Comparison of ENCODE assay signal across 11 mouse cellular contexts in genomic region chr10:70686505-70686904, GRCm38 (mm10). TPM values are rescaled to one million over a fixed set of nuclear protein-coding genes. Genes with fewer than 3 reads are reported as not detected.
DNase-seq lines count a peak whose midpoint lies in the region; ATAC-seq lines count a peak whose summit lies in the region.
"Had no signal": no experiment of that assay in that cellular context is flagged by ENCODE, and none has a peak within 500 bp of the region (broad histone marks: within the 10 kb centered on the region; RNA-seq: fewer than 3 reads in every experiment).

No protein-coding gene starts in this region.

- peak; percentile 83 for DNase-seq in kidney, adult 9 months
- no peak for DNase-seq in kidney, postnatal 4 days
- peak; percentile 35 for DNase-seq in left cerebral cortex, adult 11 months (ENCODE audit: low spot score)
- peak; percentile 79 to 85 for DNase-seq in right cerebral cortex, postnatal 10 days (ENCODE audit: low spot score in 2 of 2)
- no peak for DNase-seq in lung, postnatal 10 days
- DNase-seq in testis, postnatal 14 days (ENCODE audit: low spot score) = no peak

- H3K9me3 ChIP-seq in forebrain, embryonic 15.5 days = no peaks in the 10 kb centered on the region
- H3K9me3 ChIP-seq: heart, embryonic 15.5 days had no signal

- 4% methylated on average over 3 of the region's 3 CpGs for WGBS in forebrain, embryonic 15.5 days

- H3K4me3 ChIP-seq in forebrain, embryonic 15.5 days = no peak overlapping the region
- H3K4me3 ChIP-seq: heart, embryonic 15.5 days had no signal

- no peak overlapping the region for H3K9ac ChIP-seq in forebrain, embryonic 15.5 days (replicated peaks)
- H3K9ac ChIP-seq: heart, embryonic 15.5 days had no signal

- H3K27ac ChIP-seq in forebrain, embryonic 15.5 days (replicated peaks) = peak overlapping the region; percentile 56
- H3K27ac ChIP-seq: heart, embryonic 15.5 days had no signal

- no peak overlapping the region for H3K4me2 ChIP-seq in forebrain, embryonic 15.5 days (replicated peaks)
- H3K4me2 ChIP-seq: heart, embryonic 15.5 days; liver, embryonic 11.5 days had no signal

- ATAC-seq in forebrain, embryonic 15.5 days (replicated peaks) = peak; percentile 83
- ATAC-seq in monocyte, adult 5-6 weeks (replicated peaks; ENCODE audit: insufficient number of reproducible peaks, low FRiP score, low TSS enrichment, poor library complexity, severe bottlenecking) = no peak

- no peaks in the 10 kb centered on the region for H3K27me3 ChIP-seq in forebrain, embryonic 15.5 days
- H3K27me3 ChIP-seq: CH12.LX; heart, embryonic 15.5 days had no signal

- peaks cover 23% of the 10 kb centered on the region for H3K4me1 ChIP-seq in forebrain, embryonic 15.5 days

- H3K36me3 ChIP-seq in forebrain, embryonic 15.5 days = no peaks in the 10 kb centered on the region
- H3K36me3 ChIP-seq: heart, embryonic 15.5 days had no signal

RNA-seq across cellular contexts. Expression of gene Phyhipl, which starts 30.7 kb away (rescaled TPM):
- polyA plus RNA-seq in forebrain, embryonic 15.5 days (2015; fragmentation: Nextera tagmentation; extraction: Ambion mirVana) = 114 and 132 TPM in 2 replicates
- not detected in 3 replicates for total RNA-seq in monocyte, adult 5-6 weeks (2017)
- total RNA-seq: CH12.LX had no signal

Comparison
In these comparisons a context has a peak if more than half of its experiments do, and no peak if none do; other contexts are left out.
1. DNase-seq: peak in kidney, adult 9 months (single experiment), left cerebral cortex, adult 11 months (single experiment) and right cerebral cortex, postnatal 10 days (2 of 2); none in kidney, postnatal 4 days (0 of 2), lung, postnatal 10 days (single experiment) and testis, postnatal 14 days (single experiment).